Mouse (Mus musculus): ENCODE data around the gene Olfr669. TPM values are rescaled to one million over a fixed set of nuclear protein-coding genes. Genes with fewer than 3 reads are reported as not detected.
"Not testable (repeated sequence)": the region's sequence is repeated elsewhere in the genome, so short reads cannot be mapped to it uniquely, and the experiment has no call there.

The Olfr669 gene
- not detected in 2 replicates for polyA plus RNA-seq (2014; fragmentation: Nextera tagmentation; extraction: Ambion mirVana)

DNA sequence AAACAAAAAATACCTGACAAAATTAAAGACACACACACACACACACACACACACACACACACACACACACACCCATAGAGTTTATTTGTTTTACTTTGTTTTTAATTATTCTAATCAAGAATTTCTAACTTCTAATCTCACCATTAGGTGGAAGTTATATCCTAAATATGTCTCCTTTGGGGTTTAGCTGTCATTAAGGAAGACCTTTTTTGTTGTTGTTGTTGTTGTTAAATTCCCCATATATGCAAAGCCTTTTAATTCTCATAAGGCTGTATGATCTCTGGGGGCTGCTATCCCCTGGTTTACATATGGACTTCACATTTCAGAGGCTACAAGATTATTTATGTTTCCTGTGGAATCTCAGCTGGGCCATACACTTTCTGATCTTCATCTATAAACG, at the start of gene Olfr669:
TSS of gene Olfr669 (plus strand) at position 301 of the 400 bp plus-strand sequence.
- no peak for ATAC-seq (ENCODE audit: insufficient read depth)
- Histone ChIP-seq H3K36me3 (ENCODE audit: insufficient read depth) (no peaks in the 10 kb centered on the region), H3K4me2 (no peak within 1 kb of the TSS), H3K9ac (no peak within 1 kb of the TSS), H3K27me3 (ENCODE audit: insufficient read depth, low read length) (no peaks in the 10 kb centered on the region), H3K4me3 (ENCODE audit: low read depth, low read length) (no peak within 1 kb of the TSS), H3K9me3 (ENCODE audit: low read depth, low read length) (no peaks in the 10 kb centered on the region), H3K27ac (ENCODE audit: low read depth) (no peak within 1 kb of the TSS), H3K4me1 (ENCODE audit: insufficient read depth) (no peaks in the 10 kb centered on the region)
- DNase-seq = no peak
- no peak for TF ChIP-seq CTCF (IDR thresholded peaks at IDR 0.05; ENCODE audit: low read depth)
- WGBS = 73% methylated on average over 1 of the region's 1 CpGs

DNA sequence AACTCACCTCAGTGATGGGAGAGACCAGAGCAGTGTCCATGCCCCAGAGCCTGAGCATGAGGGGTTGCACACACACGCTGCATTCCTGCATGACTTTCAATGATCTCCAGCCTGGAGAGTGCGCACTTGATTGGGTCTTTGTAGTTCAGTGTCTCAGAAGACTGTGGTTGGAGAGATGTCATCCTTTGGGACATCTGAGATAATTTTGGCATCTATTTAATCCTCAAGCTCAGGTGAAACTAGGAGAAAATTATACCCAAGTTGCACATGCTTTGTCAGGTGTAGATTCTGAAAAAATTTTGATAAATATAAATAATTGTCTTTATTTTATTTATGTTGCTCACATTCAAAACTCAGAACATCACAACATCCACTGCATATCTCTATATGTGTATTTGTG, 38.2 kb upstream of the Olfr669 start, which contains the start of gene Olfr666:
TSS of gene Olfr666 (minus strand) at position 101 of the 400 bp plus-strand sequence.
- DNase-seq (no peak), ATAC-seq (ENCODE audit: insufficient read depth) (no peak)
- no peaks in the 10 kb centered on the region for H3K4me1 ChIP-seq (ENCODE audit: insufficient read depth)
- H3K36me3 ChIP-seq (ENCODE audit: insufficient read depth) = no peaks in the 10 kb centered on the region
- no peak for TF ChIP-seq CTCF (IDR thresholded peaks at IDR 0.05; ENCODE audit: low read depth)
- H3K27me3 ChIP-seq (ENCODE audit: insufficient read depth, low read length) = no peaks in the 10 kb centered on the region
- no peak within 1 kb of the TSS for H3K27ac ChIP-seq (ENCODE audit: low read depth)
- H3K4me2 ChIP-seq = no peak within 1 kb of the TSS
- WGBS = 75% methylated on average over 2 of the region's 2 CpGs
- H3K9ac ChIP-seq = no peak within 1 kb of the TSS
- H3K4me3 ChIP-seq (ENCODE audit: low read depth, low read length) = no peak within 1 kb of the TSS
- H3K9me3 ChIP-seq (ENCODE audit: low read depth, low read length) = no peaks in the 10 kb centered on the region

DNA sequence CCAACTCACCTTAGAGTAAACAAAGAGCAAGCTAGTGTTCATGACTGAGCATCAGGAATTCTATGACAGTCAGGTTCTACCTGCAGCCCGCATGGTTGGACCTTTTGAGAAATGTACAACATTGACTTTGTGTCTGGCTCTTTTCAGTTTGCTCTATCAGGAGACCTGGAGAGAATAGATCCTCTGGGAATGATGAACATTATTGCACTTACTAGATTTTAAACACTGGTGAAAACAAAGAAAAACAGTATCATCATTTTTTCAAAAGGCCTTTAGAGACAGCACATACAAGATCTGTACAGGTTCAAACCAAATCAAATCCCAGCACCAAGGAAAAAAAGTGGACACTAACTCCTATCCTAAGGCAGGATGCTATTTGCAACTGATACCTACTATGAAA, 12.7 kb upstream of the Olfr669 start, which contains the start of gene Olfr667:
TSS of gene Olfr667 (minus strand) at position 101 of the 400 bp plus-strand sequence.
- no peak for DNase-seq
- Histone ChIP-seq H3K27ac (ENCODE audit: low read depth) (no peak within 1 kb of the TSS), H3K27me3 (ENCODE audit: insufficient read depth, low read length) (no peaks in the 10 kb centered on the region), H3K4me3 (ENCODE audit: low read depth, low read length) (no peak within 1 kb of the TSS), H3K4me1 (ENCODE audit: insufficient read depth) (no peaks in the 10 kb centered on the region), H3K36me3 (ENCODE audit: insufficient read depth) (no peaks in the 10 kb centered on the region), H3K9me3 (ENCODE audit: low read depth, low read length) (no peaks in the 10 kb centered on the region), H3K9ac (no peak within 1 kb of the TSS), H3K4me2 (no peak within 1 kb of the TSS)
- ATAC-seq (ENCODE audit: insufficient read depth) = no peak
- WGBS = 75% methylated on average over 1 of the region's 1 CpGs
- TF ChIP-seq CTCF (IDR thresholded peaks at IDR 0.05; ENCODE audit: low read depth) = no peak

DNA sequence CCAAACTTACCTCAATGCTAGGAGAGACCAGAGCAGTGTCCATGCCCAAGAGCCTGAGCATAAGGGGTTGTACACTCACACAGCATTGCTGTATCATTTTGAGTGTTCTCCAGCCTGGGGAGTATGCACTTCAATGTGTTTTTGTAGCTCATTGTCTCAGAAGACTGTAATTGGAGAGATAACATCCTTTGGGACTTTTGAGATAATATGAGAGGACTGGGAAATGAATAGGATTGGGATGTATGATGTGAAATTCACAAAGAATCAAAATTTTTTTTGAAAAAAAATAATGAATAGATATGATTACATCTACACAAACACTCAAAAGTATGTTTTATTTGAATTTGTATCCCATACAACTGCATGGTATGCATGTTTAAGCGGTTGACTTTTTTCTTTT, 6.1 kb upstream of the Olfr669 start, which contains the start of gene Olfr668:
TSS of gene Olfr668 (minus strand) at position 101 of the 400 bp plus-strand sequence.
- Histone ChIP-seq H3K9ac (no peak within 1 kb of the TSS), H3K36me3 (ENCODE audit: insufficient read depth) (no peaks in the 10 kb centered on the region), H3K27ac (ENCODE audit: low read depth) (no peak within 1 kb of the TSS), H3K4me3 (ENCODE audit: low read depth, low read length) (no peak within 1 kb of the TSS), H3K4me2 (no peak within 1 kb of the TSS), H3K9me3 (ENCODE audit: low read depth, low read length) (no peaks in the 10 kb centered on the region), H3K27me3 (ENCODE audit: insufficient read depth, low read length) (no peaks in the 10 kb centered on the region), H3K4me1 (ENCODE audit: insufficient read depth) (no peaks in the 10 kb centered on the region)
- 73% methylated on average over 1 of the region's 1 CpGs for WGBS
- no peak for TF ChIP-seq CTCF (IDR thresholded peaks at IDR 0.05; ENCODE audit: low read depth)
- no peak for ATAC-seq (ENCODE audit: insufficient read depth)
- no peak for DNase-seq

DNA sequence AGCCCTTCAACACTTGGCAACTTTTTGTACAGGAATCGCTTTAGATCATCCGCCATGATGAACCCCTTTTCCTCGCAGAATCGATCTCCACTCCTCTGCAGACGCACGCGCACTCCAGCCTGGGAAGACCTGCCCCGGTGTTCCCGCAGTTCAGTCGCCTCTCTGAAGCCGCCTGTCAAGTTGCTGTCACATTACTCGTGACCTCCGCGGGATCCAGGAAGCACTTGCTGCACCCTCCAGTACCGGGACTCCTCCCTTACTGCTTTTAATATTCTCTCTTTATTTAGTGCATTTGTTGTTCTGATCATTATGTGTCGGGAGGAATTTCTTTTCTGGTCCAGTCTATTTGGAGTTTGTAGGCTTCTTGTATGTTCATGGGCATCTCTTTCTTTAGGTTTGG, 16.2 kb downstream of the Olfr669 start:
- not testable (repeated sequence) for H3K27me3 ChIP-seq (ENCODE audit: insufficient read depth, low read length); DNase-seq; H3K27ac ChIP-seq (ENCODE audit: low read depth); ATAC-seq (ENCODE audit: insufficient read depth); H3K4me1 ChIP-seq (ENCODE audit: insufficient read depth); H3K36me3 ChIP-seq (ENCODE audit: insufficient read depth); H3K9ac ChIP-seq; H3K4me3 ChIP-seq (ENCODE audit: low read depth, low read length); H3K4me2 ChIP-seq; H3K9me3 ChIP-seq (ENCODE audit: low read depth, low read length)
- WGBS = 91% methylated on average over 16 of the region's 16 CpGs

DNA sequence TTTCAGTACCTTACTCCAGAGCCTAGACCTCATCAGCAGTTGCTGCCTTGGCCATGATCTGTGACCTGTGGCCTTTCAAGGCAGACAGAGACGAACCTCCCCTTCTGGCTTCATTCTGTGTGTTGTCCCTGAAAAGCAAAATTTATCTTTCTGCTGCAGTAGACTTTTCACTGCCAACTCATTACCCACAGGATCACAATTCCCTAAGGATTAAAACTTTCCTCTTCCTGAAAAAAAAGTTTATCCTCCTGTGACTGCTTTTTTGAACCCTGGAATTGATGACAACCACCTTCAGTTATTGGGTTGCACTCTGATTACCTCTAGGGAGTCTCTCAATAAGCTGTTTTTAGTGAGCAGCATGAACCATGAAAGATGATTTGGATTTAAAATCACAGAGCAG, 28.5 kb downstream of the Olfr669 start, which contains the start of gene Olfr670:
TSS of gene Olfr670 (minus strand) at position 101 of the 400 bp plus-strand sequence.
- Histone ChIP-seq H3K36me3 (ENCODE audit: insufficient read depth) (no peaks in the 10 kb centered on the region), H3K4me3 (ENCODE audit: low read depth, low read length) (no peak within 1 kb of the TSS), H3K4me1 (ENCODE audit: insufficient read depth) (no peaks in the 10 kb centered on the region), H3K27ac (ENCODE audit: low read depth) (no peak within 1 kb of the TSS), H3K27me3 (ENCODE audit: insufficient read depth, low read length) (no peaks in the 10 kb centered on the region), H3K9me3 (ENCODE audit: low read depth, low read length) (no peaks in the 10 kb centered on the region), H3K4me2 (no peak within 1 kb of the TSS), H3K9ac (no peak within 1 kb of the TSS)
- DNase-seq (no peak), ATAC-seq (ENCODE audit: insufficient read depth) (no peak)
- no peak for TF ChIP-seq CTCF (IDR thresholded peaks at IDR 0.05; ENCODE audit: low read depth)
- 31% methylated on average over 1 of the region's 1 CpGs for WGBS

DNA sequence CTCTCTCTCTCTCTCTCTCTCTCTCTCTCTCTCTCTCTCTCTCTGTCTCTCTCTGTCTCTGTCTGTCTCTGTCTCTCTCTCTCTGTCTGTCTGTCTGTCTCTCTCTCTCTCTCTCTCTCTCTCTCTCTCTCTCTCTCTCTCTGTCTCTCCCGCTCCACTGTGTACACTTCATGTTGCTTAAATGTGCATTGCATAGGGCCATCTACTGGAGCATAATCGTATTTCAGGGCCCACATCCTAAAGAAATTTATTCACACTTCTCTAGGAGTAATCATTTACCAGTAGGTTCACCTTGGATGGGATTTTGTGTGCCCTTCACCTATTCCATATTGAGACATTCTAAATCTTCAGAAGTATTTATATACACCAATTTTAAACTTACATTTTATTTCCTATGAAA, 38.5 kb downstream of the Olfr669 start:
- WGBS = 58% methylated on average over 2 of the region's 2 CpGs
- not testable (repeated sequence) for H3K27ac ChIP-seq (ENCODE audit: low read depth); H3K4me1 ChIP-seq (ENCODE audit: insufficient read depth); H3K9me3 ChIP-seq (ENCODE audit: low read depth, low read length); H3K27me3 ChIP-seq (ENCODE audit: insufficient read depth, low read length); DNase-seq; H3K36me3 ChIP-seq (ENCODE audit: insufficient read depth); H3K9ac ChIP-seq; H3K4me2 ChIP-seq; ATAC-seq (ENCODE audit: insufficient read depth); H3K4me3 ChIP-seq (ENCODE audit: low read depth, low read length)

DNA sequence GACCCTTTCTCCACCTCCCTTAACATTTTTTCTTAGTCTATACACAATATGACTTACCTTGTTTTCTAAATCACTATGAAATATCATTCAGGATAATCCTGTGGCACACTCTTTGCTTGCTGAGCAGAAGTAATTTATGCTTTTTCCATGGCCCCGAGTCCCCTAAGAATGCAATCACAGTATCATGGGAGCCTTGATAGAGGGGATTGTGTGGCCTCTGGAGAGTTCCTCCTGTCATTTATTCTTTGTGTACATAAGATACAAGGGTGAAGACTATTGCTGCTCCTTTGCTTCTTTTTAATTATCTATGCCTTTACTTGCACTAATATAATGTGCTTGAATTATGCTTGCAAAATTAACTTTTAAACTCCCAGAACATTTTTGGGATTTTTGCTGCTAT, 45.0 kb downstream of the Olfr669 start, which contains the start of gene Olfr671:
TSS of gene Olfr671 (minus strand) at position 101 of the 400 bp plus-strand sequence.
- no peak within 1 kb of the TSS for H3K4me2 ChIP-seq
- no peaks in the 10 kb centered on the region for H3K9me3 ChIP-seq (ENCODE audit: low read depth, low read length)
- H3K27ac ChIP-seq (ENCODE audit: low read depth) = no peak within 1 kb of the TSS
- 80% methylated on average over 1 of the region's 1 CpGs for WGBS
- no peaks in the 10 kb centered on the region for H3K36me3 ChIP-seq (ENCODE audit: insufficient read depth)
- DNase-seq = no peak
- H3K4me3 ChIP-seq (ENCODE audit: low read depth, low read length) = no peak within 1 kb of the TSS
- no peak for ATAC-seq (ENCODE audit: insufficient read depth)
- no peaks in the 10 kb centered on the region for H3K4me1 ChIP-seq (ENCODE audit: insufficient read depth)
- no peak for TF ChIP-seq CTCF (IDR thresholded peaks at IDR 0.05; ENCODE audit: low read depth)
- H3K27me3 ChIP-seq (ENCODE audit: insufficient read depth, low read length) = no peaks in the 10 kb centered on the region
- no peak within 1 kb of the TSS for H3K9ac ChIP-seq

Other genes starting within 250 kb of the Olfr669 start
- gene Olfr661, start 247.7 kb upstream of the Olfr669 start, polyA plus RNA-seq (2014; fragmentation: Nextera tagmentation; extraction: Ambion mirVana) = not detected in 2 replicates
- not detected in 2 replicates for gene Usp17le, start 156.8 kb upstream of the Olfr669 start, polyA plus RNA-seq (2014; fragmentation: Nextera tagmentation; extraction: Ambion mirVana)
- gene Usp17lb, start 91.6 kb upstream of the Olfr669 start, polyA plus RNA-seq (2014; fragmentation: Nextera tagmentation; extraction: Ambion mirVana) = not detected in 2 replicates
- not detected in 2 replicates for gene Usp17la, start 77.2 kb upstream of the Olfr669 start, polyA plus RNA-seq (2014; fragmentation: Nextera tagmentation; extraction: Ambion mirVana)
- not detected in 2 replicates for gene Olfr665, start 56.2 kb upstream of the Olfr669 start, polyA plus RNA-seq (2014; fragmentation: Nextera tagmentation; extraction: Ambion mirVana)
- gene Olfr666, start 38.3 kb upstream of the Olfr669 start, polyA plus RNA-seq (2014; fragmentation: Nextera tagmentation; extraction: Ambion mirVana) = not detected in 2 replicates
- not detected in 2 replicates for gene Olfr667, start 12.8 kb upstream of the Olfr669 start, polyA plus RNA-seq (2014; fragmentation: Nextera tagmentation; extraction: Ambion mirVana)
- gene Olfr668, start 6.2 kb upstream of the Olfr669 start, polyA plus RNA-seq (2014; fragmentation: Nextera tagmentation; extraction: Ambion mirVana) = not detected in 2 replicates
- gene Olfr670, start 28.4 kb downstream of the Olfr669 start, polyA plus RNA-seq (2014; fragmentation: Nextera tagmentation; extraction: Ambion mirVana) = not detected in 2 replicates
- not detected in 2 replicates for gene Olfr671, start 44.9 kb downstream of the Olfr669 start, polyA plus RNA-seq (2014; fragmentation: Nextera tagmentation; extraction: Ambion mirVana)
- gene Olfr672, start 67.8 kb downstream of the Olfr669 start, polyA plus RNA-seq (2014; fragmentation: Nextera tagmentation; extraction: Ambion mirVana) = not detected in 2 replicates
- not detected in 2 replicates for gene Olfr675, start 94.2 kb downstream of the Olfr669 start, polyA plus RNA-seq (2014; fragmentation: Nextera tagmentation; extraction: Ambion mirVana)
- gene Olfr676, start 98.5 kb downstream of the Olfr669 start, polyA plus RNA-seq (2014; fragmentation: Nextera tagmentation; extraction: Ambion mirVana) = not detected in 2 replicates
- not detected in 2 replicates for gene Olfr677, start 117.1 kb downstream of the Olfr669 start, polyA plus RNA-seq (2014; fragmentation: Nextera tagmentation; extraction: Ambion mirVana)
- not detected in 2 replicates for gene Olfr678, start 130.2 kb downstream of the Olfr669 start, polyA plus RNA-seq (2014; fragmentation: Nextera tagmentation; extraction: Ambion mirVana)
- not detected in 2 replicates for gene Olfr679, start 147.0 kb downstream of the Olfr669 start, polyA plus RNA-seq (2014; fragmentation: Nextera tagmentation; extraction: Ambion mirVana)
- gene Olfr680-ps1, start 158.6 kb downstream of the Olfr669 start, polyA plus RNA-seq (2014; fragmentation: Nextera tagmentation; extraction: Ambion mirVana) = not detected in 2 replicates
- not detected in 2 replicates for gene Olfr681, start 182.6 kb downstream of the Olfr669 start, polyA plus RNA-seq (2014; fragmentation: Nextera tagmentation; extraction: Ambion mirVana)
- gene Olfr683, start 212.8 kb downstream of the Olfr669 start, polyA plus RNA-seq (2014; fragmentation: Nextera tagmentation; extraction: Ambion mirVana) = not detected in 2 replicates
- not detected in 2 replicates for gene Olfr684, start 229.4 kb downstream of the Olfr669 start, polyA plus RNA-seq (2014; fragmentation: Nextera tagmentation; extraction: Ambion mirVana)